Mouse (Mus musculus) effector memory CD4-positive, alpha-beta T cell, adult 5 months (primary cell): ENCODE measurements around the gene Agbl3. TPM values are rescaled to one million over a fixed set of nuclear protein-coding genes. Genes with fewer than 3 reads are reported as not detected.

Experiments
- polyA plus RNA-seq: library from polyadenylated mRNA; unstranded; fragments of 100-300 nt; shearing (Covaris generic); gene quantifications from one replicate; pipeline ENCODE4 v1.2.1, GENCODE M21; 2017

The Agbl3 gene
- 1.5 TPM for polyA plus RNA-seq

DNA sequence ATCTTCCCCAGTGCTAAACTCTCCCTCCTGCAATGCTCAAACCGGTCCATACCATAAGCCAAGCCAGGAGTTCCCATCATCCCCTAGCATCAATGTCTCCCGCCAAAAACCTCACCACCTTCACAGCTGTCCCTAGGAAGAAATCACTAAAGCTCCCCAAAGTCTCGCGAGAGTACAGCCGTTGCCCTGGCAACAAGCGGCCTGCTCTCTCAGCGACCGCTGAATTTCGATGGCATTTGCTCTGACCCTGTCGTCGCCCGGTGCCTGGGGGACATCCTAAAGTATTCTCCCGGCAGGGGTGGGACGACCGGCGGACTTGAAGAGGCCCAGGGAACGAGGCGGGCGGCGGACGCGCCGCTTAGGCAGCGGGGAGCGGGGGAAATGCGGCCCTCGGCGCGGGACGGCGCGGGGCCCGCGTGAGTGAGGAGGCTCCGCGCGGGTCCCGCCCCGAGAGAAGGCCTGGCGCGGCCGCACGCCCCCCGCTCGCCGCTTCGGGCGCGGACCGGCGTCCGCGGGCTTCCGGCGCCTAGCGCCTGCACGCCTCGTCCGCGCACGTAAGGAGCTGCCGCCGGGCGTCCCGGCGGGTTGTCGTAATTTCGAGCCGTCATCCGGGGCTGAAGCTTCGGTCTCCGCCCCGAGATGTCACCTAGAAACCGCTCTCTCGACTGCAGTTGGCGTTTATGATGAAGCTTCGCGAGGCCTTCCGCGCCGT lies at the start of gene Agbl3:
TSS of gene Agbl3 (plus strand) at position 202 of the 712 bp plus-strand sequence.

DNA sequence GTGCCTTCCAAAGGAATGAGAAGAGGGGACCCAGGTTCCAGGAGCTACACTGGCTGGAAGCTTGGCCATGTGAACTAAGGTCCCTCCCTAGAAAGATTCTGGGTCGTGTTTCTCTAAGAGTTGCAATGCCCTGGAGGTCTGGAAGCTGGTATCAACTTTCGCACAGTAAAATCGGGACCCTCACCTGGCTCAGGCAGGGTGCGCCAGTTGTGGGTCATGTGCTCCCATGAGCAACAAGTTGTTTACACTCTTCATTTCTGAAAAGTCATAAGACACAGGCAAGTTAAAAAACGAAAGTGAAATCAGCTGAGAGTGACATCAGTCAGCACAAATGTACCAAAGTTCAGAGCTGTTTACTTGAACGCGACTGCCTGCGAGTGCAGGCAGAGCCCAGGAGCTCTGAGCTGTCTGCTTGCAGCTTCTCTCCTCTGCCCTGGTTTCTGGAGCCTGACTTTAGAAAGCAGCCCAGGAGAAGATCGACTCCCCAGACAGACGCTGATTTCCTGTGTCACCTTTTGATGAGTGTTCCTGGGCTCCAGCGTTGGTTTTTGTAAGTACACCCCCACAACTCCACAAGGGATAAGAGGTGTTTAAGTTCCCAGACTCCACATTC lies 82.7 kb downstream of the Agbl3 start, which contains the start of gene Tmem140:
TSS of gene Tmem140 (plus strand) at position 356 of the 613 bp plus-strand sequence.

DNA sequence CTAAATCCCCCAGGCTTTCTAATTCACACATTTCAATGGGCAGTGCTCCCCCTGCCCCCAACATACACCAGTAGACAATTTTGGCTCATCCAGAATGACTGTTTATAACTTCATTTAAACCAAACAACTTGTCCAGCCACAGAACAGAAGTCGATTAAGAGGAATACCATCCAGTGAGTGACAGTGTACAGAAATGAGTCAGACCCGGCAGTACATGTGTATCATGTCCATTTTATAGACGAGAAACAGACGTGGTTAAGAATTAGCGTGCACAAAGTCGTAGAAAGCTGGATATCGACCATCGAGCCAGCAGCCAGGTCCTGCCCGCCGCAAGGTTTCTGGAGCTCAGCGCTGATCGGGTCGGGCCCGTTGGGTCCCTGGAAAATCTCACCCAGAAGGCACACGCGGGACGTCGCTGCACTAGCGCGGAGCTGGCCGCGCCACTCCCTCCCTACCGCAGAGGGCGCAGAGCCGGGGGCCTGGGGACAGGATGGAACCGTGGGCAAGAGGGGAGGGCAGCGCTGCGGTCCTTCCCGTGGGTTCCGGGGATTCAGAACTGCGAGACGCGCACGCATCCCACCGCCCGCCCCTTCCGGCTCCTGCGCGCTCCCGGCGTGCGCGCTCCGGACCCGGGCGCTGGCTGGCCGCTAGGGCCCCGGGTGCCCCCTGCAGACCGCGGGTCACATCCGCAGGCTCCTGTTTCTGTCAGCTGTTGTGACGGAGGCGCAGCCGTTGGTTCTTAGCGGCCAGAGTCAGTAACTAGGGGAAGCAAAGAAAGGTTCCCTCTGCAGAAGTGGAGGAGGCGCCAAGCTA lies 97.5 kb downstream of the Agbl3 start, which contains the start of gene Cyren:
TSS of gene Cyren (minus strand) at position 552 of the 813 bp plus-strand sequence.

Other genes starting within 250 kb of the Agbl3 start
- not detected for gene Cald1, start 181.9 kb upstream of the Agbl3 start, polyA plus RNA-seq
- gene Tmem140, start 82.7 kb downstream of the Agbl3 start, polyA plus RNA-seq, result 11.4 TPM
- gene Cyren, start 97.6 kb downstream of the Agbl3 start, polyA plus RNA-seq, result 3.6 TPM
- gene Wdr91, start 130.4 kb downstream of the Agbl3 start, polyA plus RNA-seq, result 20.4 TPM
- gene Stra8, start 139.7 kb downstream of the Agbl3 start, polyA plus RNA-seq, result not detected
- gene Slc23a4, start 208.0 kb downstream of the Agbl3 start, polyA plus RNA-seq, result 0.22 TPM